Mouse (Mus musculus) brain, embryonic 14.5 days (tissue): ENCODE results near the gene Isy1.

Source experiments
- CTCF ChIP-seq: fragments of 200-500 bp; IDR thresholded peaks from 2 replicates; pipeline ENCODE4 v1.5.1; 2012; ENCODE audit warnings: inconsistent platforms, mild to moderate bottlenecking, moderate library complexity, borderline replicate concordance; ENCODE audit not compliant: insufficient read depth, insufficient read length; ENCODE audit errors: extremely low read depth
- POLR2A ChIP-seq: fragments of 200-500 bp; IDR thresholded peaks from 2 replicates; pipeline ENCODE4 v1.6.1; 2012; ENCODE audit warnings: mild to moderate bottlenecking, inconsistent platforms, borderline replicate concordance; ENCODE audit not compliant: poor library complexity, insufficient read depth, insufficient read length, severe bottlenecking; ENCODE audit errors: extremely low read depth

DNA sequence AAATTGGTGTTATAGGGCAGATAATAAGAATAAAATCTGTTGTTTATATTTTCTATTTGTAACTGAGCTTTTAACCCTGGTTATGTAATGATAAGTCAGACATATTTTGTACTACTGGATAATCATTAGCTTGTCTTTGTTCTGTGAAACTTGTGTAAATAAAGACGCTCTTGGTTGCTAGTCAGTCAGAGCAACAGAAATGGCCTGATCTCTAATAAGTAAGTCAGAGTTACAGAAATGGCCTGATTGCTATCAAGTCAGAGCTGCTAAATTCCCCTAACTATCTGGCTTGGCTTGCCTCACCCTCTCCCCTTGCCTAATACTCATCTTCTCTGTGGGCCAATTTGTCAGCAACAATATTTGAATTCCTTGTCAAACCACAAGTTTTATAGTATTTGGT lies 48.1 kb upstream of the Isy1 start:
- TF ChIP-seq CTCF: no peak
- TF ChIP-seq POLR2A: no peak
